Mouse (Mus musculus) forebrain, embryonic 12.5 days (tissue): ENCODE measurements around the gene Klk5. TPM values are rescaled to one million over a fixed set of nuclear protein-coding genes. Genes with fewer than 3 reads are reported as not detected.

Experiments used
- ATAC-seq: fragments of 200-750 bp; cut with Nextera tagmentation; 2 replicates; pipeline ENCODE4 v1.8.0; 2017; ENCODE audit warnings: moderate TSS enrichment; ENCODE audit not compliant: low FRiP score
- H3K27ac ChIP-seq: fragments of 300-500 bp; sonication (generic); 2 replicates; pipeline ENCODE4 v1.5.1; 2016; ENCODE audit warnings: mild to moderate bottlenecking
- H3K27me3 ChIP-seq: fragments of 300-500 bp; sonication (generic); 2 replicates; pipeline ENCODE4 v1.6.1; 2016; ENCODE audit warnings: mild to moderate bottlenecking
- H3K36me3 ChIP-seq: fragments of 300-500 bp; sonication (generic); replicated peaks from 2 replicates; pipeline ENCODE4 v1.6.1; 2016; ENCODE audit warnings: mild to moderate bottlenecking
- H3K4me1 ChIP-seq: fragments of 300-500 bp; sonication (generic); 2 replicates; pipeline ENCODE4 v1.6.1; 2016
- H3K4me2 ChIP-seq: fragments of 300-500 bp; sonication (generic); 2 replicates; pipeline ENCODE4 v1.6.1; 2016; ENCODE audit warnings: mild to moderate bottlenecking, moderate library complexity
- H3K4me3 ChIP-seq: fragments of 300-500 bp; sonication (generic); replicated peaks from 2 replicates; pipeline ENCODE4 v1.5.1; 2016; ENCODE audit warnings: mild to moderate bottlenecking
- H3K9ac ChIP-seq: fragments of 300-500 bp; sonication (generic); 2 replicates; pipeline ENCODE4 v1.6.1; 2016; ENCODE audit warnings: mild to moderate bottlenecking
- H3K9me3 ChIP-seq: fragments of 300-500 bp; sonication (generic); 2 replicates; pipeline ENCODE4 v1.6.1; 2016
- WGBS: fragments of 180-500 bp; shearing (Covaris S2); methylation state at CpG from one replicate; pipeline ENCODE4 v1.1.7; 2016; 5-methylcytosine and 5-hydroxymethylcytosine counted together
- polyA plus RNA-seq: library from polyadenylated mRNA; unstranded; fragments of >200 nt; fragmentation: Nextera tagmentation; extraction: Ambion mirVana; gene quantifications from 2 replicates; pipeline ENCODE4 v1.2.1, GENCODE M21; 2016

The Klk5 gene
- 0.41 TPM in 1 of 2 replicates, not detected in the other for polyA plus RNA-seq

- H3K4me2 ChIP-seq: no peak within 1 kb of the TSS
- no peak within 1 kb of the TSS for H3K27ac ChIP-seq
- no peak within 1 kb of the TSS for H3K4me3 ChIP-seq
- no peaks in the 10 kb centered on the region for H3K4me1 ChIP-seq
- no peaks in the 10 kb centered on the region for H3K9me3 ChIP-seq
- WGBS: 54% methylated on average over 2 of the region's 3 CpGs
- no peak for ATAC-seq
- no peak within 1 kb of the TSS for H3K9ac ChIP-seq
- no peaks in the 10 kb centered on the region for H3K27me3 ChIP-seq
- no peaks in the 10 kb centered on the region for H3K36me3 ChIP-seq
These were observed at the start of gene Klk5 for GRCm38 (mm10) chr7:43841701-43842100. Gene Klk5, plus strand, starts transcription at chr7:43841971.

- ATAC-seq: no peak
- H3K27ac ChIP-seq: no peak overlapping the region
- peaks cover 49% of the 10 kb centered on the region for H3K27me3 ChIP-seq
- H3K4me3 ChIP-seq: peak overlapping the region; percentile 46
- H3K9ac ChIP-seq: 0 out of 2 replicates have a peak overlapping the region, but pooled peaks have one; percentile 42
- H3K4me2 ChIP-seq: peak overlapping the region; percentile 79
- H3K4me1 ChIP-seq: peaks cover 14% of the 10 kb centered on the region
- H3K36me3 ChIP-seq: no peaks in the 10 kb centered on the region
- WGBS: 5% methylated on average over 7 of the region's 8 CpGs
- H3K9me3 ChIP-seq: no peaks in the 10 kb centered on the region
These were observed 45.4 kb upstream of the Klk5 start for GRCm38 (mm10) chr7:43796355-43796754.

- peak within 1 kb of the TSS; percentile 46 for H3K4me3 ChIP-seq
- H3K27ac ChIP-seq: no peak within 1 kb of the TSS
- H3K36me3 ChIP-seq: no peaks in the 10 kb centered on the region
- H3K9ac ChIP-seq: peak within 1 kb of the TSS; percentile 42; the same call in 1 of the 2 replicates
- H3K4me1 ChIP-seq: peaks cover 14% of the 10 kb centered on the region
- ATAC-seq: peak; percentile 44; the same call in 1 of the 2 replicates
- H3K4me2 ChIP-seq: peak within 1 kb of the TSS; percentile 79
- no peaks in the 10 kb centered on the region for H3K9me3 ChIP-seq
- H3K27me3 ChIP-seq: peaks cover 49% of the 10 kb centered on the region
- under 1% methylated on average over 28 of the region's 28 CpGs for WGBS
These were observed 44.4 kb upstream of the Klk5 start, which contains the start of gene Klk8 for GRCm38 (mm10) chr7:43797333-43797769. Gene Klk8, plus strand, starts transcription at chr7:43797577.

- H3K36me3 ChIP-seq: no peaks in the 10 kb centered on the region
- 0 out of 2 replicates have a peak, but pooled peaks have one; percentile 4 for ATAC-seq
- peaks cover 49% of the 10 kb centered on the region for H3K27me3 ChIP-seq
- H3K4me2 ChIP-seq: peak overlapping the region; percentile 79
- no peaks in the 10 kb centered on the region for H3K9me3 ChIP-seq
- no peak overlapping the region for H3K27ac ChIP-seq
- H3K4me1 ChIP-seq: peaks cover 14% of the 10 kb centered on the region
- peak overlapping the region; percentile 46 for H3K4me3 ChIP-seq
- WGBS: 39% methylated on average over 13 of the region's 13 CpGs
- H3K9ac ChIP-seq: no peak overlapping the region
These were observed 43.8 kb upstream of the Klk5 start for GRCm38 (mm10) chr7:43797844-43798462.

DNA sequence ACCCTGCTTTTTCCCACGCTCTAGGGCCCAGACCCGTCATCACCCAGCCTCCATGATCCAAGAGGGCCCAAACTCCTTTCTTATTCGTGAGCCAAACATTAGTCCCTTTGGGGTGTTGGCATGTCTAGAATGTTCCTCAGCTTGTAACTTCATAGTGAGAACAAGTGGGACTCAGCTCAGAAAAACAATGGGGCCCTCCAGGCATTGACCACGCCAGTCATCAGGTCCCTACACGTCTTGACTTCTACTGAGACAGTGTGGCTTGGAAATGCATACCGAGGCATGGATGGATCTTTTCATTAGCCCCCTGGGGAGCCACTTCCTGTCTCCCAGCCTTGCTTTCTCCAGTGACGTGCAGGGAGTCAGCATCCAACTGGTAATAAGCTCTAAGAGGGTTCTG lies 41.9 kb upstream of the Klk5 start:
- 82% methylated on average over 7 of the region's 7 CpGs for WGBS
- no peaks in the 10 kb centered on the region for H3K36me3 ChIP-seq
- H3K27me3 ChIP-seq: peaks cover 41% of the 10 kb centered on the region
- H3K4me3 ChIP-seq: no peak overlapping the region
- peaks cover 14% of the 10 kb centered on the region for H3K4me1 ChIP-seq
- no peak overlapping the region for H3K9ac ChIP-seq
- H3K4me2 ChIP-seq: no peak overlapping the region
- no peak overlapping the region for H3K27ac ChIP-seq
- ATAC-seq: no peak
- H3K9me3 ChIP-seq: no peaks in the 10 kb centered on the region

- no peaks in the 10 kb centered on the region for H3K27me3 ChIP-seq
- H3K9ac ChIP-seq: no peak within 1 kb of the TSS
- no peaks in the 10 kb centered on the region for H3K9me3 ChIP-seq
- no peaks in the 10 kb centered on the region for H3K4me1 ChIP-seq
- no peak within 1 kb of the TSS for H3K4me3 ChIP-seq
- ATAC-seq: no peak
- no peak within 1 kb of the TSS for H3K4me2 ChIP-seq
- 59% methylated on average over 5 of the region's 5 CpGs for WGBS
- no peaks in the 10 kb centered on the region for H3K36me3 ChIP-seq
- no peak within 1 kb of the TSS for H3K27ac ChIP-seq
These were observed 30.8 kb upstream of the Klk5 start, which contains the start of gene Klk7 for GRCm38 (mm10) chr7:43810994-43811393. Gene Klk7, plus strand, starts transcription at chr7:43811294.

GRCm38 (mm10) chr7:43815211-43815610 lies 26.6 kb upstream of the Klk5 start:
- Histone ChIP-seq H3K27ac (no peak overlapping the region), H3K9ac (no peak overlapping the region), H3K4me1 (no peaks in the 10 kb centered on the region), H3K9me3 (no peaks in the 10 kb centered on the region), H3K36me3 (no peaks in the 10 kb centered on the region), H3K4me2 (no peak overlapping the region), H3K27me3 (no peaks in the 10 kb centered on the region), H3K4me3 (no peak overlapping the region)
- WGBS: 86% methylated on average over 7 of the region's 7 CpGs
- ATAC-seq: no peak

DNA sequence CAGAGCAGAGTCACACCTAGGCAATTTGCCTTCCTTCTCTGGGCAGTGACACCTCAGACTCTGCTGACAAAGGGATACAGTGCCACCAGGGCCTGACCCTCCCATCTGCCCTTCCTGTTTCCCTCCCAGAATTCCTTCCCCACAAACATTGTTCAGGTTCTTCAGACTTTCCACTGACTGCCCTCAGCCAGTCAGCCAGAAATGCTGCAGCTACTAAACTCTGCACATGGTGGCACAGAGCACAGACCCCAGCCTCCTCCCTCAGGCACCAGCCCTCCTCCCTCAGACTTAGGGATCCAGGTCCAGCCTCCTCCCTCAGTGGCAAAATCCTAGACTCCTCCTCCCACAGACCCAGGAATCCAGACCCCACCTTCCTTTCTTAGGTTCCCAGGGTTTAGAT lies 25.0 kb upstream of the Klk5 start:
- no peak overlapping the region for H3K4me3 ChIP-seq
- no peak for ATAC-seq
- no peaks in the 10 kb centered on the region for H3K27me3 ChIP-seq
- no peak overlapping the region for H3K4me2 ChIP-seq
- no peaks in the 10 kb centered on the region for H3K4me1 ChIP-seq
- no peaks in the 10 kb centered on the region for H3K9me3 ChIP-seq
- no peak overlapping the region for H3K27ac ChIP-seq
- H3K9ac ChIP-seq: no peak overlapping the region
- H3K36me3 ChIP-seq: no peaks in the 10 kb centered on the region

DNA sequence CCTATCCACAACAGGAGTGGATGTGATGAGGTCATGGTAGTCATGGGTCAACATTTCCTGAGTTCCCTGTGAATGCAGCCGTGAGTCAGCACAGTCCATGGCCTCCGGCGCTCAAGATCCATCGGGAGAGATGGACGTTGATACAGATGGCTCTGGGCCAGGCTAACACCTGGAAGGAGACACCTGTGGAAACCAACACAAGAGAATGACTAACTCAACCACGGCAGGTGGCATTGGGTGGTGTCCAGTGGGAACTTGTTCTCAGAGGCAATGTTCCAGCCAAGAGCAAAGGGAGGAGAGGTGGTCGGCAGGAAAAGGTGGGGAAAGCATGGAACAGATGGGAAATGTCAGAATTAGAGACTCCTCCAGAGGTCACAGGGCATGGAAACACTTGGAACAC lies 20.2 kb upstream of the Klk5 start:
- H3K4me3 ChIP-seq: no peak overlapping the region
- ATAC-seq: no peak
- H3K4me1 ChIP-seq: no peaks in the 10 kb centered on the region
- 91% methylated on average over 7 of the region's 7 CpGs for WGBS
- no peaks in the 10 kb centered on the region for H3K9me3 ChIP-seq
- H3K36me3 ChIP-seq: no peaks in the 10 kb centered on the region
- no peak overlapping the region for H3K27ac ChIP-seq
- no peaks in the 10 kb centered on the region for H3K27me3 ChIP-seq
- no peak overlapping the region for H3K9ac ChIP-seq
- no peak overlapping the region for H3K4me2 ChIP-seq

- H3K36me3 ChIP-seq: no peaks in the 10 kb centered on the region
- no peaks in the 10 kb centered on the region for H3K9me3 ChIP-seq
- H3K27me3 ChIP-seq: no peaks in the 10 kb centered on the region
- H3K4me2 ChIP-seq: no peak within 1 kb of the TSS
- WGBS: 80% methylated on average over 10 of the region's 10 CpGs
- no peak within 1 kb of the TSS for H3K9ac ChIP-seq
- no peaks in the 10 kb centered on the region for H3K4me1 ChIP-seq
- ATAC-seq: no peak
- H3K4me3 ChIP-seq: no peak within 1 kb of the TSS
- H3K27ac ChIP-seq: no peak within 1 kb of the TSS
These were observed 17.6 kb upstream of the Klk5 start, which contains the start of gene Klk6 for GRCm38 (mm10) chr7:43824199-43824598. Gene Klk6, plus strand, starts transcription at chr7:43824499.

DNA sequence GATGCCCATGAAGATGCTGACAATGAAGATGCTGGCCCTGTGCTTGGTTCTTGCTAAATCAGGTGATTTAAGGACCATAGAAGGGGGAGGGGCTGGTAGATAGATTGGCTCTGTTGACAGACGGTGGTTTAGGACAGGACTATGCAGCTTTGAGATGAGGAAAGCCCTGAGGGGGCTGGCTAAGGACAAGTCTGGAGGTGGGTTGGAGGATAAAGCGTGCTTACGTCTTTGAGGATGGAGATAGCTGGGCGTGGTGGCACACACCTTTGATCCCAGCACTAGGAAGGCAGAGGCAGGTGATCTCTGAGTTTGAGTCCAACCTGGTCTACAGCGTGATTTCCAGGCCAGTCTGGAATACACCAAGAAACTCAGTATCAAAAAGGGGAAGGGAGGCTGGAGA lies 15.7 kb upstream of the Klk5 start:
- Histone ChIP-seq H3K27me3 (no peaks in the 10 kb centered on the region), H3K4me2 (no peak overlapping the region), H3K4me1 (no peaks in the 10 kb centered on the region), H3K9ac (no peak overlapping the region), H3K9me3 (no peaks in the 10 kb centered on the region), H3K27ac (no peak overlapping the region), H3K36me3 (no peaks in the 10 kb centered on the region), H3K4me3 (no peak overlapping the region)
- 93% methylated on average over 5 of the region's 5 CpGs for WGBS
- ATAC-seq: no peak

- H3K4me2 ChIP-seq: no peak overlapping the region
- H3K27me3 ChIP-seq: no peaks in the 10 kb centered on the region
- H3K27ac ChIP-seq: no peak overlapping the region
- no peaks in the 10 kb centered on the region for H3K36me3 ChIP-seq
- ATAC-seq: no peak
- H3K9me3 ChIP-seq: no peaks in the 10 kb centered on the region
- WGBS: 85% methylated on average over 4 of the region's 4 CpGs
- H3K9ac ChIP-seq: no peak overlapping the region
- no peak overlapping the region for H3K4me3 ChIP-seq
- no peaks in the 10 kb centered on the region for H3K4me1 ChIP-seq
These were observed 14.1 kb upstream of the Klk5 start for GRCm38 (mm10) chr7:43827706-43828105.

GRCm38 (mm10) chr7:43829006-43829405 lies 12.8 kb upstream of the Klk5 start:
- no peaks in the 10 kb centered on the region for H3K27me3 ChIP-seq
- ATAC-seq: no peak
- WGBS: 91% methylated on average over 8 of the region's 8 CpGs

More at GRCm38 (mm10) chr7:43829006-43829405, 12.8 kb upstream of the Klk5 start:
- Histone ChIP-seq H3K4me3 (no peak overlapping the region), H3K9me3 (no peaks in the 10 kb centered on the region), H3K4me2 (no peak overlapping the region), H3K4me1 (no peaks in the 10 kb centered on the region), H3K9ac (no peak overlapping the region), H3K36me3 (no peaks in the 10 kb centered on the region), H3K27ac (no peak overlapping the region)
